Mouse (Mus musculus) intestine, embryonic 14.5 days (tissue): ENCODE measurements around the gene Hira. TPM values are rescaled to one million over a fixed set of nuclear protein-coding genes. Genes with fewer than 3 reads are reported as not detected.

Source experiments
- ATAC-seq: fragments of 200-750 bp; cut with Nextera tagmentation; replicated peaks from 2 replicates; pipeline ENCODE4 v1.8.0; 2017; ENCODE audit warnings: low read depth, moderate number of reproducible peaks, moderate TSS enrichment, moderate library complexity; ENCODE audit not compliant: low FRiP score, low TSS enrichment
- DNase-seq: peaks from one replicate; pipeline ENCODE4 v3.0.0-alpha.2; 2018; ENCODE audit warnings: low spot score
- H3K27ac ChIP-seq: fragments of 300-500 bp; sonication (generic); 2 replicates; pipeline ENCODE4 v1.5.1; 2014; ENCODE audit warnings: low read depth, mild to moderate bottlenecking, control low read depth
- H3K27me3 ChIP-seq: fragments of 300-500 bp; sonication (generic); replicated peaks from 2 replicates; pipeline ENCODE4 v1.6.1; 2014; ENCODE audit warnings: low read length, control low read depth; ENCODE audit not compliant: control insufficient read depth, insufficient read depth
- H3K36me3 ChIP-seq: fragments of 300-500 bp; sonication (generic); 2 replicates; pipeline ENCODE4 v1.6.1; 2014; ENCODE audit warnings: low read length, control low read depth; ENCODE audit not compliant: control insufficient read depth, insufficient read depth
- H3K4me1 ChIP-seq: fragments of 300-500 bp; sonication (generic); replicated peaks from 2 replicates; pipeline ENCODE4 v1.6.1; 2014; ENCODE audit warnings: low read length, control low read depth, mixed read lengths; ENCODE audit not compliant: control insufficient read depth, insufficient read depth
- H3K4me2 ChIP-seq: fragments of 300-500 bp; sonication (generic); 2 replicates; pipeline ENCODE4 v1.6.1; 2014; ENCODE audit warnings: low read length
- H3K4me3 ChIP-seq: fragments of 300-500 bp; sonication (generic); 2 replicates; pipeline ENCODE4 v1.5.1; 2014; ENCODE audit warnings: low read depth, low read length, control low read depth, mixed read lengths
- H3K9ac ChIP-seq: fragments of 300-500 bp; sonication (generic); 2 replicates; pipeline ENCODE4 v1.6.1; 2014; ENCODE audit warnings: mild to moderate bottlenecking, low read length
- H3K9me3 ChIP-seq: fragments of 300-500 bp; sonication (generic); 2 replicates; pipeline ENCODE4 v1.6.1; 2016; ENCODE audit warnings: low read length, control low read depth; ENCODE audit not compliant: control insufficient read depth
- WGBS: fragments of 180-500 bp; shearing (Covaris S2); extraction: QIAGEN DNeasy Blood & Tissue Kit; methylation state at CpG from one replicate; pipeline ENCODE4 v1.1.7; 2014; 5-methylcytosine and 5-hydroxymethylcytosine counted together
- polyA plus RNA-seq: library from polyadenylated mRNA; unstranded; fragments of >200 nt; fragmentation: Nextera tagmentation; extraction: Ambion mirVana; gene quantifications from 2 replicates; pipeline ENCODE4 v1.2.1, GENCODE M21; 2014

Hira gene
- 12.8 and 15.8 TPM in 2 replicates for polyA plus RNA-seq

GRCm38 (mm10) chr16:18876442-18877308 lies at the start of gene Hira, which contains the start of gene Mrpl40:
Gene Hira (plus strand): TSS chr16:18877037.
Gene Mrpl40 (minus strand): TSS chr16:18876862.
- Histone ChIP-seq H3K4me1 (no peaks in the 10 kb centered on the region; the same call in 1 of the 2 replicates), H3K4me3 (peak within 1 kb of the TSS; percentile 86), H3K9me3 (no peaks in the 10 kb centered on the region), H3K36me3 (peaks cover 38% of the 10 kb centered on the region), H3K9ac (peak within 1 kb of the TSS; percentile 80), H3K4me2 (peak within 1 kb of the TSS; percentile 78), H3K27ac (peak within 1 kb of the TSS; percentile 91), H3K27me3 (no peaks in the 10 kb centered on the region)
- DNase-seq (peak; percentile 94), ATAC-seq (peak; percentile 96)
- WGBS, result under 1% methylated on average over 93 of the region's 93 CpGs

DNA sequence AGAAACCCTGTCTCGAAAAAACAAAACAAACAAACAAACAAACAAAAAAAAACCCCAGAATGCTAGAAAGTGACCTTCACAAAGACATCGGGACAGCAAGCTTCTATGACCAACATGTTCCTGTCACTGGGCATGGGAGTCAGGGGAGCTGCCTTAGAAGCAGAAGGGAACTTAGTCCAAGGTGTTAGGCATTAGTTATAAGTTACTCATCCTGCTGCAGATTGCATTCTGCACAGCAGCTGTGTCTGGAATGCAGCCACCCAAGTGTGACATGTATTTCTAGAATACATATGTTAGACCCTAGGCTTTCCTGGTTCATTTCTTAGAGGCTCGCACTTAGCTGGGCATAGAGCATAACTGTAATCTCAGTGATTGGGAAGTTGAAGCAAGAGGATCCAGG lies 48.2 kb upstream of the Hira start:
- ATAC-seq, result no peak
- Histone ChIP-seq H3K4me2 (no peak overlapping the region), H3K27ac (no peak overlapping the region), H3K27me3 (no peaks in the 10 kb centered on the region), H3K4me1 (no peaks in the 10 kb centered on the region), H3K4me3 (no peak overlapping the region), H3K36me3 (peaks cover 98% of the 10 kb centered on the region), H3K9ac (no peak overlapping the region), H3K9me3 (no peaks in the 10 kb centered on the region)
- DNase-seq, result no peak
- 96% methylated on average over 3 of the region's 3 CpGs for WGBS

DNA sequence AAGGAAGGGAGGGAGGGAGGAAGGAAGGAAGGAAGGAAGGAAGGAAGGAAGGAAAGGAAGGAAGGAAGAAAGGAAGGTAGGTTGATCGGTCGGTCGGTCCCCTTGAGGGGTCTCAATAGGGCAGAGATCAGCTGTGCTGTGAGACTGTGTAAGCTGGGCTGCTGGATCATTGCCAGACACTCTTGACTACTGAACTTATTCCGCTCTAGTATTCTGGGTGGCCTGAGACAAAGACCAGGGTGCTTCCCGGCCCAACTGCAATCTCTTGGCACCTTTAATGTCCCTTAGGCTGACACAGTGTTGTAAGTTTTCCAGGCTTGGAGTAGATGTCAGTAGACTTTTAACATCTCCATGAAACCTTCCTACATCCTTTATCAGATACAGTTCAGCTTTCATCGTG lies 47.7 kb upstream of the Hira start:
- DNase-seq, result no peak

GRCm38 (mm10) chr16:18833486-18833885 lies 43.4 kb upstream of the Hira start:
- no peaks in the 10 kb centered on the region for H3K9me3 ChIP-seq
- no peak overlapping the region for H3K4me3 ChIP-seq
- no peak for DNase-seq
- no peak overlapping the region for H3K4me2 ChIP-seq
- whole genome bisulfite sequencing, result 69% methylated on average over 2 of the region's 2 CpGs
- H3K27me3 ChIP-seq, result no peaks in the 10 kb centered on the region
- peaks cover 60% of the 10 kb centered on the region for H3K36me3 ChIP-seq
- ATAC-seq, result no peak
- H3K27ac ChIP-seq, result no peak overlapping the region
- peaks cover 3% of the 10 kb centered on the region for H3K4me1 ChIP-seq
- no peak overlapping the region for H3K9ac ChIP-seq

More for the DNA sequence above, 47.7 kb upstream of the Hira start:
- Histone ChIP-seq H3K27me3 (no peaks in the 10 kb centered on the region), H3K4me3 (no peak overlapping the region), H3K9me3 (no peaks in the 10 kb centered on the region), H3K4me2 (no peak overlapping the region), H3K36me3 (peaks cover 98% of the 10 kb centered on the region), H3K9ac (no peak overlapping the region), H3K27ac (no peak overlapping the region), H3K4me1 (no peaks in the 10 kb centered on the region)
- ATAC-seq, result no peak
- 85% methylated on average over 6 of the region's 6 CpGs for WGBS

DNA sequence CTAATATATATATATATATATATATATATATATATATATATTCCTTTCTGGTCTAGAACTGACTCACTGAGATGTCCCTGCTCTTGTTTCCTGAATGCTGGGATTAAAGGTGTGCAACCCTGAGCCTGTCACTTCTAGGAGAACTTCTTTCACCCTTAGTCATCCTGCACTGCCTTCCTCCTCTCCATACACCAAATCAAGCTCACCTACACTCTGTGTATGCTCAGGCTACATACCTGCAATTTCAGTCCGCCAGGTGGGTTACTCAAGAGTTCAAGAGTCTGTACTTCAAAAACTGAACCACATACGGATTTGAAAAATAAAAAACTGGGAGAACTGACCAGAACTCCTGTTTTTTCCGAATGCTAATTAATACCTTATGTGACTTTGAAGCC lies 40.8 kb upstream of the Hira start:
- H3K9ac ChIP-seq, result no peak overlapping the region
- WGBS, result 24% methylated on average over 3 of the region's 3 CpGs
- H3K36me3 ChIP-seq, result peaks cover 46% of the 10 kb centered on the region

DNA sequence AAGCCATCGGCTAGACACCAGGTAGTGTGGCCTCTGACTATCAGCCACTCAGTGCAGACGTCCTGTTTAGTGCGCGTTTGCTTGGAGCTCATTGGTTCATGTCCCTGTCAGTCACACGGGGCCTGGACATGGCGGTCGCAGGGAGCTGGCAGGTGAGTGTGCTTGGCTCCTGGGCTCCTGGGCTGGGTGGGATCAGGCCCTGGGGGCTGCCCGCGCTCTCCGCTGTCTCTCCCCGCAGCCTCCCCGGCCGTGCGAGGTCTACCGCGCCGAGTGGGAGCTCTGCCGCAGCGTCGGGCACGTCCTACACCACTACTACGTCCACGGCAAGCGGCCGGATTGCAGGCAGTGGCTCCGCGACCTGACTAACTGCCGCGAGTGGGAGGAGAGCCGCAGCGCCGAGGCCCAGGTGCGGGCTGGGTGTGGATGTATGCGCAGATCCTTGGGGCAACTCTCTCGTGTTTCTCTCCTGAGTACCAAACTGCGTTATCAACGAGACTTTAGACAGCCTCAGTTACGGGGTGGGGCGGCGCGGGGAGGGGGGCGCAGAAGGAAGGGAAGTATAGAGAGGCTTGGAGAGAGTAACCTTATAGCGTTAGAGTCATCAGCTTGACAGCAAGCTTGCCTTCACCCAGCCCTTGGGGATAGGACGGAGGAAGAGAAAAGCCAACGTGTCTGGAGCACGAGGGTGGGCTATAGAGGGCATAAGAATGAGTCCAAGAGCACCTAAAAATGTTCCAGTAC lies 40.2 kb upstream of the Hira start, which contains the start of the genes 2510002D24Rik and Gm28539:
TSS of gene 2510002D24Rik (plus strand) at position 111 of the 741 bp plus-strand sequence.
TSS of gene Gm28539 (plus strand) at position 117 of the 741 bp plus-strand sequence.
- Histone ChIP-seq H3K9me3 (no peaks in the 10 kb centered on the region), H3K27me3 (no peaks in the 10 kb centered on the region), H3K9ac (peak within 1 kb of the TSS; percentile 72), H3K27ac (peak within 1 kb of the TSS; percentile 40; the same call in 1 of the 2 replicates), H3K4me2 (peak within 1 kb of the TSS; percentile 74), H3K36me3 (peaks cover 41% of the 10 kb centered on the region), H3K4me3 (peak within 1 kb of the TSS; percentile 63), H3K4me1 (peaks cover 3% of the 10 kb centered on the region)
- ATAC-seq (peak; percentile 97), DNase-seq (peak; percentile 97)
- under 1% methylated on average over 46 of the region's 46 CpGs for WGBS

More for the DNA sequence above, 40.8 kb upstream of the Hira start:
- Histone ChIP-seq H3K27ac (no peak overlapping the region), H3K9me3 (no peaks in the 10 kb centered on the region), H3K4me1 (peaks cover 3% of the 10 kb centered on the region), H3K27me3 (no peaks in the 10 kb centered on the region), H3K4me3 (peak overlapping the region; percentile 63), H3K4me2 (peak overlapping the region; percentile 74)
- peak; percentile 38 for ATAC-seq
- DNase-seq, result no peak

DNA sequence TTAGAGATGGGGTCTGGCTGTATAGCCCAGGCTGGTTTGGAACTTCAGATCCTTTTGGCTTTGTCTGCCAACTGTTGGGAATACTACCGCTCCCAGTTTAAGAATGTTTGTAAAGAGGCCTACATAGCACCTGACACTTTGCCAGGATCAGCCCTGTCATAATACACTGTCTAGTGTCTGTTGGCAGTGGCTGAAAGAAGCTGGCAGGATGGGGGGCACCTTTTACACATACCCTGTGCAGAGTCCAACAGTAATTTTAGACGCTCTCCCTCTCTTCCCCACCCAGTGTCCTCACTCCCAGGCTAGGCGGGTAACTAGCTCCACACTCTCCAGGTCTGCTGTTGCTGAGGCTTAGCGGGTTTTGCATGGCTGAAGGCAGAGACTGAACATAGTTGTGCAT lies 38.5 kb upstream of the Hira start:
- no peak overlapping the region for H3K4me3 ChIP-seq
- H3K9me3 ChIP-seq, result no peaks in the 10 kb centered on the region
- no peak for ATAC-seq
- peaks cover 3% of the 10 kb centered on the region for H3K4me1 ChIP-seq
- no peak overlapping the region for H3K4me2 ChIP-seq
- no peaks in the 10 kb centered on the region for H3K27me3 ChIP-seq
- H3K9ac ChIP-seq, result no peak overlapping the region
- H3K27ac ChIP-seq, result no peak overlapping the region
- peaks cover 23% of the 10 kb centered on the region for H3K36me3 ChIP-seq
- 94% methylated on average over 4 of the region's 4 CpGs for WGBS
- DNase-seq, result no peak

DNA sequence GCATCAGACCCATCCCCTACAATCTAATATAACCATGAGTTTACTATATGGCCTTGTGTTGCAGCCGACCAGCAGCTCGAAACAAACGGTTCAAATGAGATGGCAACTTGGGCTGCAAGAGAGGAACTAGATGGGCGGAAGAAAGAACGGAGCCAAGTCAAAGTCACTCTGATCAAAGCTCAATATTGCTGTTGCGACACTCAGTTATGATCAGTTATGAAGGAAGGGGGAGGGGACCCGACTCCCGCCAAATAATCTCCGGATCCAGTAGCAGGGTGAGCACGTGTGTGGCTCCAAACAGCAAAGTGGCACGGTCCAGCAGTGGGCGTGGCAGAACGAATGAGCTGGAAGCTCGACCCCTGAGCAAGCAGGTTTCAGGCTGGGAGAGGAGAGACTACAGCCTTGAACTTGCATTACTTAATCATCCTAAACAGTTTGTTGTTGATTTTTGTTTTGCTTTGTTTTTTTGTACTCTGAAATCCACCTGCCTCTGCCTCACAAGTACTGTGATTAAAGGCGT lies 30.5 kb upstream of the Hira start:
- 84% methylated on average over 15 of the region's 15 CpGs for WGBS
- no peaks in the 10 kb centered on the region for H3K4me1 ChIP-seq
- no peaks in the 10 kb centered on the region for H3K9me3 ChIP-seq
- ATAC-seq (no peak), DNase-seq (no peak)
- no peak overlapping the region for H3K9ac ChIP-seq
- no peak overlapping the region for H3K4me2 ChIP-seq
- no peaks in the 10 kb centered on the region for H3K27me3 ChIP-seq
- H3K36me3 ChIP-seq, result no peaks in the 10 kb centered on the region
- H3K4me3 ChIP-seq, result no peak overlapping the region
- no peak overlapping the region for H3K27ac ChIP-seq
